Mouse (Mus musculus): ENCODE data around the gene Ahdc1.
"Not testable (repeated sequence)": the region's sequence is repeated elsewhere in the genome, so short reads cannot be mapped to it uniquely, and the experiment has no call there.

Gene Ahdc1

DNA sequence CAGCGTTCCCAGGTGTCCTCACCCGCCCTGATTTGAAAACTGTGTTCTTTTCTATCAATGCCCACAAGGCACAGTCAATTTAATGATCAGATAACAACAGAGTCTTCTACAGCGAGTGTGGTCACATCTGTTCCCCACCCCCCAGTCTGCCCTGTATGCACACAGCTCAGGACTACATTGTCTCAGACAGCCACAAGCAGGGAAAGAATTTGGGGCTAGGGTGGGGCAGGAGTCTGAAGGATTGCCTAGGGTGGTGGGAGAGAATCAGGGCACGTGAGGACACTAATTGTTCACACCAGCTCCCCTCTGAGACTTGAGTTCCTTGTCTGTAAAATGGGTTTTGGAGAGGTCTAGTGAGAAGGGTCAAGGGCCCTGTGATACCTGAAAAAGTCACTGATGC lies 17.5 kb upstream of the Ahdc1 start:
- no peak for DNase-seq (ENCODE audit: low spot score)

DNA sequence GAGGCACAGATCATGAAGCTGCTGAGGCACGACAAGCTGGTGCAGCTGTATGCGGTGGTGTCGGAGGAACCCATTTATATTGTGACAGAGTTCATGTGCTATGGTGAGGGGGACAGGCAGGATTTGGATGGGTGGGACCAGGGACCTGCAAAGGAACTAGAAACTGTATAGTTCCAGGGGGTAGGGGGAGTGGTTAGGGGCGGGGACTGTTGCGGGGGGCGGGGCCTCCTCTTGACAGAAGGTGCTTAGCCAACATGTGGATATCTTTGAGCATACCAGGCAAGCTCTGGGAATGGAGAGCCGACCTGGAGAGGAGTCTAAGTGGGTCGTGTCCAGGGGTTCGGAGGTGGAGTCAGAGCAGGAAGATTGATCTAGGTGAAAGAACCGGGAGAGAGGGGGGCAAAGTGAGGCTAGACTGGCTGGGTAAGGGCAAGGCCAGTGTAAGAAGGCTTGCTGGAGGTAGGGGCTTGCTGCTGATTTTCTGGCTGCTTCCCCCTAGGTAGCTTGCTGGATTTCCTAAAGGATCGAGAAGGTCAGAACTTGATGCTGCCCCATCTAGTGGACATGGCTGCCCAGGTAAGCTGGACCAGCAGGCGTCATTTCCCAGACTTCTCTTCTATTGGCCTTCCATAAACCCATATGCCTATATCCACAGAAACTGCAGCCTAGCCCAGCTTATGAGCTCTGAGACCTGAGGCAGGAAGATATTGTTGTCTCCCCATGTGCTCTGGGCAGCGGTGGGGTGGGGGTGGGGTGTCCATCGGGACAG lies 13.4 kb upstream of the Ahdc1 start:
- DNase-seq (ENCODE audit: low spot score), result no peak

GRCm38 (mm10) chr4:133002896-133003295 lies 8.2 kb upstream of the Ahdc1 start:
- DNase-seq (ENCODE audit: low spot score), result no peak

DNA sequence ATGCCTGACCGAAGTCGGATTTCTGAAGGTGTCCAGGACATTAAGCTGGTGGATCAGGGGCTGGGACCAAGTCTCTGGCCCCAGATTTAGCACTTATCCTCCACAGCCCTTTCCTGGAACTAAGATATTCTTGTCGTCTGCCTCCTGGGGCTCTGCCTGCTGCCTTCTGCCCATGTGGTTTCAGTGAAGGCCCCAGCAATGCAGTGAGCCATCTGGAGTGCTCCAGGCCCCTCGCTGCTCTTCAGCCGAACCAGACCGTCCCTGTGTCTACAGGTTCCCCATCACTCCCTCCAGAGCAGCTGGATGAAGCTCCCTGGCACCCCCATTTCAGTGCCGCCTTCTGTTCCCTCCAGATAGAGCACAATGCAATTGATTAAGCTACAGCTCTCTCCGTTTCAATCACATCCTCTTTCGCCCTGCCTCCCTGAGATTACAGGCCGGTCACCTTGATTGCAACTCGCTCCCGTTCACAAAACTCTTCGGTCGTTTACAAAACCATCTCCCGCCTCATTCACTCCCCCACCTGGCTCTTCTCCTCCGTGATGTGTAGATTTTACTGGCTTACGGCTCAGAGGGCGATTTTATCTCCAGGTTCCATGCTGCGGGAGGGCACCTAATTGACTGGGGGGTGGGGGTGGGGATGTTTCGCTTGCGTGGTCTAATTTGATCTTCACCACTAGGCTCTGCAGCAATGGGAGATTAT lies 7.6 kb upstream of the Ahdc1 start:
- DNase-seq (ENCODE audit: low spot score), result no peak

GRCm38 (mm10) chr4:133005233-133005632 lies 5.8 kb upstream of the Ahdc1 start:
- DNase-seq (ENCODE audit: low spot score), result peak; percentile 68

- not testable (repeated sequence) for DNase-seq (ENCODE audit: low spot score)
Observed at GRCm38 (mm10) chr4:133005885-133006451, 5.1 kb upstream of the Ahdc1 start.

DNA sequence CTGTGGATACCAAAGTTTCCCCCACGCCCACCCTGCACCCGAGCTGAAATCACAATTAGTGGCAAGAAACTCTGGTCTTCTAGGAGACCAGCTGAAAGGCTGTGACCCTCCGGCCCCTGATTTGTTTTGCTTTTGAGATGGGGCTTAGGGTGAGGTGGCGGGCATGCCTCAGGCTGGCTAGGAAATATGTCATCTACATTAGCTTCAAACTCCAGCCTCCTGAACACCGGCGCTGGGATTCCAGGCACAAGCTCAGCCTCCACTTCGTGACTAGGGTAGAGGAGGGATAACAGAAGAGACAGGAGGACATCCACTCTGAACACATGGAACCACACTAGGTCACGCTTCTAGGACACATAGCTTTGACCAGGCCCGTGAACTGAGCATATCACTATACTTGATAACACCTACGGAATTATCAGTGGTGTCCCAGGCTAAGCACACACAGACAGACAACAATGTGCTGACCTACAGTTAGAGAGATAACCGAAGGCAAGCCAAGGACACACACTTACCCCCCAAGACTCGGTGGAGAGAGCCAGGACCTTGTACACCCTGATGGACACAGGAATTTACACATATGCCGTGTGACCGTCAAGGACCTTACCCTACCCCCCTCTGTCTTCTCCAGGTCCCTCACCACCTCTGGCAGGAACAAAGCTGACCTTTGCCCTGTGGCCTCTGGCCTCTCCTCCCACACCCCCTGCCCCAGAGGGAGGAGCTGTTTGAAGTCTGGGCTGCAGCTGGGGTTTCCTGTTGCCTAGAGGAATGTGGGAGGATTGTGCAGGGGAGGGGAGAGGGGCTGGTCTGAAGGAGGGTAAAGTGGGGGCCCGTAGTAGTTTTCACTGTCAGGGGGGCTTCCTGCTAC lies 3.3 kb upstream of the Ahdc1 start:
- no peak for DNase-seq (ENCODE audit: low spot score)

DNA sequence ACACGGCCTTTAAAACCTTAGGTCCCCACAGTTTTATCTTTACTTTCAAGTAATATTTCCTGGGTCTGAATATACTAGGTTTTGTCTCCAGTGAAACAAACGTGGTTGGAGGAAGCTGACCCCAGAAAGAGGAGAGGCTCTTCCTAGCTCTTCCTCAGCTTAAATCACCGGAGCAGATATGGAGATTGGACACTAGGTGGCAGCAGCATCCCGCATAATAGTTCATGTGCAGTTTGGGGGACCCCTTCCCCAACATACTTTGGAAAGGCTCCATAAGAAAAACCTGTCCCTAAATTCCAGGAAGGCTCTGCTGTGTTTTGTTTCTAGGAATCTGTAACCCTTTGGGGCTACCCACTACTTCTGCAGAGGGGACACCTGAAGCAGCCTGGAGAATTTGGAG lies 1.9 kb upstream of the Ahdc1 start:
- DNase-seq (ENCODE audit: low spot score), result peak; percentile 59

DNA sequence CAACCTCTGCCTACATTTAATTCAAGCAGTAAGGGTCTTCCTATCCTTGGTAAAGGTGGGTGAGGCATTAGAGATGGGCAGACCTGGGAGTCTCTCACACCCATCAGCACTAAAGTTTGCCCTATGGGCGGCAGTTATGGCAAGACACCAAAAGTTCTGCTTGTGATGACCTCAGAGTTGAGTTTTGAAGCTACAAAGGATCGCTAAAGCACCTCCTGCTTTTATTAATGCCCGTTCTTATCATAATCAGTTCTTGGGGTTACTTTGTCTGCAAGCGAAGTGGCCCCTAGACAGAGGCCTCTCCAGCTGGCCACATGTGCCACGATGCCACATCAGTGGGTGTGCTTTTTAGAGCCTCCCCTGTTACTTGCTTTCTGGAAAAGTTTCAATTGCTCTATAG lies 1.4 kb upstream of the Ahdc1 start:
- DNase-seq (ENCODE audit: low spot score), result no peak

DNA sequence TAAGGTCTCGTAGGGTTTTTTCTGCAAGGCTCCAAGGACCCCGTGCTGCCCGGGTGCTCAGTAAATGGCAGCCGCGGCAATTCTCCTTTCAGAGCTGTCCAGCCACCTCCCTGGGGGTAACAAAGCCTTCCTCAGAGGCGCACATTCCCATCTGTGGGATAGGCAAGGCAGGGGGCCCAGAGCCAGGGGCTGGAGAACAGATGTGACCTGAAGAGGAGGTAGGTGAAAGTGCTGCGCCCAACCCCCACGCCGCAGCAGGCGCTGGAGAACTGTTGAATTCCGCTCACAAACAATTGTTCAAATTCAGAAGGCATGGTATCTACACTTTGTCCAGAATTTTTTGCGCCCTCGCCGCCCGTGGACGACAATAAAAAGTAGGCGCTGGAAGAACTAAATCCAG lies 449 bp upstream of the Ahdc1 start:
- DNase-seq (ENCODE audit: low spot score), result no peak

- DNase-seq (ENCODE audit: low spot score), result peak; percentile 54
Observed at GRCm38 (mm10) chr4:133011821-133012775, 1.0 kb downstream of the Ahdc1 start.

DNA sequence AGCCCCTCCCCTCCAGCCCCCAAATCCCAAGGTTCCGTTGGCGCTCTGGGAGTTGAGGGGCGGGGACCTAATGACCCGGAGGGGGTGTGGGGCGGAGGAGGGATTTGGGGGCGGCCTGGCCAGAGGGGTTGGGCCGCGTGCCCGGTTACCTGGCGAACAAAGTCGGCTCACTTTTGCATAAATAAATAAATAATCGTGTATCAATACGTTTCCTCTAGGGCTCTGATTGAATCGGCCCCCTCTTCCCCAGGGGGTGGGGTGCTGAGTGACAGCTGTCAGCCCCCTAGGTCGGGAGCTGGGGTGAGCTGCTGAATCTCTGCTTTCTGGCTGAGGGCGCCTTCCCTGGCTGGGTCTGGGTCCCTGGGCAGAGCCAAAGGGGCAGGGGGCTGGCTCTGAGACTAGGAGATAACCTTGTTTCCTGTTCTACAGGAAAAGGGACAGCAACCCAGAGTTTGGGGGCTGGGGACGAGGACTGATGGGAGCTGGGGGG lies 1.8 kb downstream of the Ahdc1 start:
- no peak for DNase-seq (ENCODE audit: low spot score)

- peak; percentile 40 for DNase-seq (ENCODE audit: low spot score)
Observed at GRCm38 (mm10) chr4:133013266-133013891, 2.3 kb downstream of the Ahdc1 start.

GRCm38 (mm10) chr4:133014088-133014487 lies 3.0 kb downstream of the Ahdc1 start:
- no peak for DNase-seq (ENCODE audit: low spot score)

GRCm38 (mm10) chr4:133014896-133015709 lies 4.0 kb downstream of the Ahdc1 start:
- no peak for DNase-seq (ENCODE audit: low spot score)

DNA sequence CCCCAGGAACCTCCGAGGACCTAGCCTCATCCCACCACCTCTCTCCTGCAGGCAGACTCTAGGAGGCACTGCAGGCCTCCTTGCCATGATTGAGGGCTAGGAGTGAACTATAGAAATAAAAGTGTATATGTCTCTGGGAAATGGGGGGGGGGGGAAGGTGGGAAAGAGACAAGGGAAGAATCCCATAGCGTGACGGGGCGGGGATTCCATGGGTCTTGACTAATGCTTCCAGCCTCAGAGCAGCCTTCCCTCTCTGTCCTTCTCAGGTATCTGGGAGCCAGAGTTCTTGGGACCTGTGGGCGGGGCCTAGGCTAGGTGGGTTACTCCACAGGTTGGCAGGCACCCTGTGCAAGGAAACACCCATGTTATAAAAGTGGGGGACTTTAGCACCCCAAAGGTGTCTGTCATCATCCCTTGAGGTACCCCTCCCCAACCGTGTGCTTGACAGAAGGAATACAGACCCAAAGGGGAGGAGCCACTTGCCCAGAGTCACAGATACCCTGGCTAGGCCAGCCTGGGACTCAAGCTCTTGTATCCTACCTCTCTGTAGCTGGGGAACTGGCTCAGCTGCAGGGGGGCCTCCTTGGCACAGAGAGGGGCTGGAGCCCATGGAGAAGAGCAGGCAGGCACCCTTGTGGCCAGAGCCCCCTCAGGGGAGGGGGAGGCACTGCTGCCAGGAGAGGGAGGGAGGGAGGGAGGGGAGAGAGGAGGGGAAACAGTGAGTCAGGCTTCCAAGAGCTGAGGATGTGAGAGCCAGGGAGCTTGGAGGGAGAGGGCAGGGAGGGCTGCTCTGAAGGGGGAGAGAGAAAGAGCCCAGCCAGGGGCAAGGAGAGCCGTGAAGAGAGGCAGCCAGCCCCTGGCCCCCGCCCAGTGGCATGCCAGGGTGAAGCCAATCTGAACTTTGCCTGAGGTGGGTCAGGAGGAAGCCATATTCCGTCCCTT lies 4.9 kb downstream of the Ahdc1 start:
- no peak for DNase-seq (ENCODE audit: low spot score)

- DNase-seq (ENCODE audit: low spot score), result no peak
Observed at GRCm38 (mm10) chr4:133016677-133017415, 5.8 kb downstream of the Ahdc1 start.
